Mouse (Mus musculus) ES-E14 (cell line): ENCODE measurements at regions not wholly inside any gene's neighbourhood (a gene's known extent, or its start where the extent isn't known, plus 50 kb on each side); places are given as distances from the start of the nearest gene placed in this dataset.

Experiments used
- HCFC1 ChIP-seq: IDR thresholded peaks from 2 replicates; pipeline ENCODE4 v1.6.1; 2012; ENCODE audit warnings: low read length, inconsistent platforms, borderline replicate concordance; ENCODE audit not compliant: insufficient read depth
- MAFK ChIP-seq: IDR thresholded peaks from 2 replicates; pipeline ENCODE4 v1.6.1; 2014; ENCODE audit warnings: mild to moderate bottlenecking, low read depth, low read length, inconsistent platforms; ENCODE audit not compliant: insufficient read depth
- ZNF384 ChIP-seq: IDR thresholded peaks from 2 replicates; pipeline ENCODE4 v1.6.1; 2012; ENCODE audit warnings: low read depth, low read length, inconsistent platforms

DNA sequence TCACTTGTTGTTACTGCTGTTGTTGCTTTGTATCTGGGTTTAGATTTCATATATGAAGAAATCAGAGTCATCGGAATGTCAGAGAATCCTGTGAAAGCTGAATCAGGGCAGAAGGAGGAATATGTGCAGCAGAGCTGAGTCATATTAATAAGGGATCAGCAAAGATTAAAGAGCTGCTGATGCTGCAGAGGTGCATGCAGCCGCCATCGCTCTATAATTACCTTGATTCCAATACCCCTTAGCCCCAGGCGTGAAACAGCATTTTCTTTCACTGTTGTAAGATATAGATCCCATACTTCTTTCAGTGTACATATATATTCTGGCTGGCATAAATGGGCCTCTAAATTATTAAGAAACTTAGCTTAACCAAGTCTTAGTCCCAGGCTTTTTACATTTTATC lies 51.1 kb upstream of the Dpyd start:
- TF ChIP-seq MAFK = no peak
- no peak for TF ChIP-seq HCFC1
- no peak for TF ChIP-seq ZNF384
